Mouse (Mus musculus): ENCODE measurements around the gene Slc6a16. TPM values are rescaled to one million over a fixed set of nuclear protein-coding genes. Genes with fewer than 3 reads are reported as not detected.

The Slc6a16 gene
- total RNA-seq, 2 experiments from 2014 or later: not detected

DNA sequence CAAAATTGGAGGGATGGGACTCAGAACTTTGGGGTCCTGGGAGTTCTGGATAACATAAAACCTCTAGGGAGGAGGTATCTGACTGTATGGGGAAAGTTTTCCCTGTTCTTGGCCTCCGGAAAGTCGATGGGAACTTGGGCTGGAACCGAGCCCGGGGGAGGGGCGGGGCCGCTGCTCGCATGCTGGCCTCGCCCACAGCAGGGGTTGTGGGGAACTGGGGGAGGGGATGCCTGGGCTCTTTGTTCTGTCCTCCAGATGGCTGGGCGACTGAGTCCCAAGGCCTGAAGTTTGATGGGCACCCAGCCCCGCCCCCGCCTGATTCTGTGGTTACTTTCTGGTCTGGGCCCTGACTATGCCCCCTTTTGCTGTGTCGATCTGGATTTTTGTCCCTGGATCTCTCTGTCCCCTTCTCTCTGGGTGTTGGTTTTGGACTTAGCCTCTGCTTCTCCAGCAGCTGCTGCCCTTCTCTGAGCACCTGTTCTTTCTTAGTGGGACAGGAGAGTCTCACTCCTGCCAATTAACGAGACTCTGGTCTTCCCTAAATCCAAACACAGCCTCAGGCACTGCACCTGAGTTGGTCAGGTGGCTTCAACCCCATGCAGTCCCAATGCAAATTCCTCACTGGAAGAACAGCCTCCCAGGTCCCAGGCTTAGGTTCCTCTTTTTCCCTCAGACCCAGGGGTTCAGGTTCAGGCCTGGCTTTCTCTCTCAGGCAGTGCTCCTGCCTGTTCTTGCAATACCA, 24.3 kb upstream of the Slc6a16 start:
- DNase-seq (ENCODE audit: low spot score in 2 of 2): peak; percentile 28 to 49

DNA sequence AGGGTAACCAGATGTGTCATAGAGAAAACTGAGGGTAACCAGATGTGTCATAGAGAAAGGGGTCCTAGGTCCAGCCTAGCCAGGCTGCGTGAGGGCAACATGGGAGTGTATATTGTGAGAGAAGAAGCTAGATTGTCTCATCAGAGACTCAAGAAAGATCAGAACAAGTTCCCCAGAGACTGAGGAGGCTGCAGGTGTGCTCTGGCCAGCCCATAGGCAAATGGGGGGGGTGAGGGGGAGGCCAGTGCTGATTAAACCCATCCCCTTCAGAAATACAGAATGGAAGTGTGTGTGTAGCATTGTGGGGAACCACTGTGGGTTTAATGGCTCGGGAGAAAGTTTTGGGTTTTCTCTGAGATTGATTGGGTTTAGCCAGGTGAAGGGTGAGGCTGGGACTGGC, 19.2 kb upstream of the Slc6a16 start:
- no peak for DNase-seq (ENCODE audit: low spot score in 2 of 2)

DNA sequence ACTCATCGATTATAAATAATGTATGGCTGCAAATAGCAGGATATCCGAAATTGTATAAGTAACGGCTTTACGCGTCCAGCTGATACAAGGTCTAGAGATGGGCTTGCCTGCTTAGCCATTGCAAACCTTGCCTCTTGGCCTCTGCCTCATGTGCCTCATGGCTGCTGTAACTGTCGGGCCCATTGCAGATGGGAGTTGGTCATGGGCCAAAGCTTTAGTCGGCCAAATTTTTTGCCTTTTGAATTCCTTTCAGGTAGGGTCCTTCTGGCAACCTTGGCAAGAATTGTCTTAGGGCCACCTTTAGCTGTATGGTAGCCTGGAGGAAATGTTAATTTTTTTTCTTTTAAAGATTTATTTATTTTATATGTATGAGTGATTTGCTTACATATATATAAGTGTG, 16.1 kb upstream of the Slc6a16 start:
- no peak for DNase-seq (ENCODE audit: low spot score in 2 of 2)

DNA sequence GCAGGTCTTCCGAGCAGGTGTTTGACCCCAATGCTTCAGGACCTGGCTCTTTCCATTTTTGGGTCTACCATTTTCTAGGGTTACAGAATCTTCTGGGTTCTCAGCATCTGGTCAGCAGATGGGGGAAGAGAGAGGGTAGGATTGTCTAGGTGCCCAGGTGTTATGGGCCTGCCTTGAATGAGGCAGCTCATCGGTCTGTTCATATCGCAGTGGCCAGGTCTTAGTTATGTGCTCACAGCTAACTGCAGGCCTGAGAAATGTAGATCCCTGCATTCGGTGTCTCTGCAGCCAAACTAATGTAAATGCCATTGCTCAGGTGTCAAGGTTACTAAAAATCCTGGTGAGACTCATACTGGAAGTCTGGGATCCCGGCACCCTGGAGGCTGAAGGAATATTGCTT, 14.5 kb upstream of the Slc6a16 start:
- DNase-seq (ENCODE audit: low spot score in 2 of 2): no peak

DNA sequence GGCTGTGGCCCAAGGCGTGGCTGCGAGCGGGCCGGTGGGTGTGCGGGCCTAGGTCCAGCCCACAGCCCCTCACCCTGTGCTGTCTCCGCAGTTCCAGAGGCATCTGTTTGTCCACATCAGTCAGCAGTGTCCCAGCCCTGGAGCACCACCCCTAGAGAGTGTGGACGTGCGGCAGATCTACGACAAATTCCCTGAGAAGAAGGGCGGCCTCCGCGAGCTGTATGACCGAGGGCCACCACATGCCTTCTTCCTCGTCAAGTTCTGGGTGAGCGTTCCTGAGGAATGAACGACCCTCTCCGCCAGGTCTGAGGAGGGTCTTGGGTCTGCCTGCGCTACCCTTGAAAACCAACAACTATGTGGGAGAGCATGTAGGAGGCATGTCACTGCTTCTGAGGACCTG, 12.3 kb upstream of the Slc6a16 start:
- DNase-seq (ENCODE audit: low spot score in 2 of 2): no peak

DNA sequence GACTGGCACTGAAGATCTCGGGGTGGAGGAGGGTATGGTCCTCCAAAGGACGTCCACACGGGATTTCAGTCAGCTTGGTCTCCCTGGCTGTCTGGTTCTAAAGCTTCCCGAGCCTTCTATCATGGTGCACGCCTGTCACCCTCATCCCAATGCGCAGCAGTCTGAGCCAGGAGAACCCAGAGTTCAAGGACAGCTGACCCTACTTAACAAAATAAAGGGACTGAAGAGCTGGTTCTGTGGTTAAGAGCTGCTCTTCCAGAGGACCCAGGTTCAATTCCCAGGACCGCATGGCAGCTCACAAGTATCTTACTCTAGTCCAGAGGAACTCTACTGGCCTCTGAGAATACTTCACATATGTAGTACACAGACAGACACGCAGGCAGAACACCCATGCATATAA, 11.8 kb upstream of the Slc6a16 start:
- DNase-seq (ENCODE audit: low spot score in 2 of 2): no peak

DNA sequence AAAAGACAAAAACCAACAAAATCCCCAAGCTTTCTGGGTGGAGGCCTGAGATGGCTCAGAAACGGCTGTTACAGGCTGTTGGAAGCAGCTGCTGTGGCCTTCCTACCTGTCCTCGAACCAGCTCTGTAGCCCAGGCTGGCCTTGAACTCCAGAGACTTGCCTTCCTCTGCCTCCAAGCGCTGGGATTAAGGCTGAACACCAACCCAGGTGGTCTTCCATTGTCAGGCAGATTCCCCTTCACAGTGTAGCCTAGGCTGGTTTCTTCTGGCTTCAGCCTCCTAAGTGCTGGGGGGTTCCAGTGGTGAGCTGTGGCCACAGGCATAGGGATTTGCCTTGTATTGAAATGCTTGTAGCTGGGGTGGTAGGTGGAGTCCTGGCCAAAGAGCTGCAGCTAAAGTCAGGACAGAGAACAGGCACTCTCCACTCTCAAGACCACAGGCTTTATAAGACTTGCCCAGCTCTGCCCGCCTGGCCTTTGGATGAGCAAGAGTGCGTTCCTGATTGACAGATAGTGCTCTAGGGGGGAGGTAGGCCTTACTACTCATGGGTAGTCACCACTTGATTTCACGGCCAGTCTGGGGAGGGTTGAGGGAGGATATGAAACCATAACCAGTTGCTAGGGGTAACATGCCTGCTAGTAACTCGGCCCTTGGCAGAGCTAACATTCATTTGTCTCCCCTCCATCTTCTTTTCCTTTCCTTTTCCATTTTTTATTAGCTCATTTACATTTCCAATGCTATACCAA, 11.3 kb upstream of the Slc6a16 start:
- no peak for DNase-seq (ENCODE audit: low spot score in 2 of 2)

DNA sequence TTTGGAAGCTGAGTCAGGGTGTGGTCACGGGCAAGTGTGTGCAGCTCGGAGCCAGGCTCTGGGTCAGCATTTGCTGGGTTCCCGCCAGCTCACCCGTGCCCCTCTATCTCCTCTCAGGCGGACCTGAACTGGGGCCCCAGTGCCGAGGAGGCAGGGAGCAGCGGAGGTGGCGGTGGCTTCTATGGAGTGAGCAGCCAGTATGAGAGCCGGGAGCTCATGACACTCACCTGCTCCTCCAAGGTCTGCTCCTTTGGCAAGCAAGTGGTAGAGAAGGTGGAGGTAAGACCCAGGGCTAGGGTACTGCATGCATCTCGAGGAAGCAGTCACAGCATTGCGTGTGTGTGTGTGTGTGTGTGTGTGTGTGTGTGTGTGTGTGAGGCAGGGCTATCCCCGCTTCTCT, 9.7 kb upstream of the Slc6a16 start:
- no peak for DNase-seq (ENCODE audit: low spot score in 2 of 2)

DNA sequence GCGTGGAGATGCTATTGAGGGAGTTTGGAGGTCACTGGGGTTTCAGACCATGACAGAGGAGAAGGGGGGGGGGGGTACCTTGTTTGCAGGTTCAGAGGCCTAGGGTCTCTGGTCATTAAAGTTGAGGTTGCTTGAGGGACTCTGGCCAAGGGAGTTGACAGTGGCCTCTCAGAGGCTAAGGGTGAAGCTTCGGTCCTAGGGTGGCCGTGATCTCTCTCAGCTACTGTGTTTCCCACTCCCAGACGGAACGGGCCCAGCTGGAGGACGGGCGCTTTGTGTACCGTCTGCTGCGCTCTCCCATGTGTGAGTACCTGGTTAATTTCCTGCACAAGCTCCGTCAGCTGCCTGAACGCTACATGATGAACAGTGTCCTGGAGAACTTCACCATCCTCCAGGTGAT, 8.9 kb upstream of the Slc6a16 start:
- no peak for DNase-seq (ENCODE audit: low spot score in 2 of 2)

DNA sequence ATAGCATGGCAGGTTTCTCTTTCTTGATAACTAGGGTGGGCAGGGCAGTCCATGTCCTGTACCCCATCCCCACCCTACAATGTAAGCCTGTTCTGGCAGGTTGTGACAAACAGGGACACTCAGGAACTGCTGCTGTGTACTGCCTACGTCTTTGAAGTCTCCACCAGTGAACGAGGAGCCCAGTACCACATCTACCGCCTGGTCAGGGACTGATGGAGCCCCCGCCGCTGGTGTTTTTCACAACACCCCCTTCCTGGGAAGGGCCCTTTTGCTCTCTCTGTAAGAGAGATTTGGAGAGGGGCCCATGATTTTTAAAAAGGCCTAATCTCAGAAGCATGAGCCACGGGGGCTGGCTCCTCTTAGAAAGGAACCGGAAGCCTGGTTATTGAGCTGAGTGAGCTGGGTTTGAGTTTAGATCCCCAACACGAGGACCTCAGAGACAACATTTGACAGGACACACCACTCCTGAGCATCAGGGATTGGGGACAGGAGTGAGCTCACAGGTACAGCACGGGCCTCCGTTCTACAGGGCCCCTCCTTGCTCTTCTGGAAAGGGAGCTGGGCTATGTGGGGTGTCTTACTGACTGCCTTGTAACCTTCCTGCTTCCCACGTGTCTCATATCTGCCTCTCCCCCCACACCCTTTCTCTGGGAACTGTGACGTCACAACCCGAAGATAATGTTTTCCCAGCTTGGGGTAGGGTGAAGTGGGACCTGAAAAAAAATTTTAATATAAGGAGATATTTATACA, 8.0 kb upstream of the Slc6a16 start:
- DNase-seq (ENCODE audit: low spot score in 2 of 2): no peak

DNA sequence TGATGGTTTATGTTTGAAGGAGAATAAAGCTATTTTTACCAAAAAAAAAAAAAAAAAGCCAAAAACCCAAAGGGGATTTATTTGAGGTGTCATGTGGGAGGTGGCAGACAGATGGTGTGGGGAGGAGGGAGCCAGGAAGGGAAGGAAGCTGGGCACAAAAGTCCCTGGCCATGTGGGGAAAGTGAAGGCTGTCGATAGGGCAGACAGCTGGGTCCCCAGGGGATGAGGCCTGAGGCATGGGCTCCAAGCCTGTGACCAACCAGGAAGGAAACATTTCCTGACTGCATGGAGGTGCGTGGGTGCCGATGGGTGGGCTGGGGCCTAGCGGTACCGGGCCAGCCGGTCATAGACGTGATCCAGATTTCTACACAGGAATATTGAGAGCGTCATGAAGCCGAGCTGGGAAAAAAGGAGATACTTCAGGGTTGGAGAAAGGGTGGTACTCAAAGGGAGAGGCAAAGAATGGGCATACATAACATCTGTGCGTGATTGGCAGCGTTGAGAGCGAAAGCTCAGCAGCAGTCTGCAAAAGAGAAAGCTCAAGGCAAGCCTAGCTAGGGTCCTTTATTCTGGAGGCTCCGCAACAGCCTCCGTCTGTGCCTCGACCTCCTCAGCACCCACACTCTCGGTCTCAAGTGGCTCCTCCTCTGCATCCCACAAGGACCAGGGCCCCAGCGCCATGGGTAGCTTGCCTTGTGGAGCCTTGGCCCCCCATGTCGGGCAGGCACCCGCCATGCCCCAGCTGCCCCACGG, 7.1 kb upstream of the Slc6a16 start:
- DNase-seq (ENCODE audit: low spot score in 2 of 2): no peak

DNA sequence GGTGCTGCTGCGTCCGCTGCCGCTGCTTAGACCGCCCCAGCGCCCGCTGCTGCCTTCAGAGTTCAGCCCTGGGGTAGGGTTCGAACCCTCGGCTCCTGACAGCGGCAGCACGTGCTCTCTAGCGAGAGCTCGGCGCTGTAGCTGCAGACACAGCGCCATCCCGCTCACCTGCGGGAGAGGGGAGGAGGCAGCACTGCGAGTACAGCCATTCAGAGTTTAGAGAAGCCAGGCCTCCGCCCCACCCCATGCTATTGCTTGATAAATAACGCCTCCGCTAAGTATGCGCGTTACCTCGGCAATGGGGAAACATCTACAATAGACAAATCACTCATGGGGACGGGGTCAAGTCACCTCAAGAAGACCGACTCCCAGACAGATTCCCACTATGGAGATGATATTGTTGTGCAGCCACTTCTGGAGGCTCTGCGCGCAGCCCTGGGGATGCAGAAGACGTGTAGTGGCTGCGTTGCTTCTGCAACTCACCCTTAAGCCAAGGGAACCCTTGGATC, 6.5 kb upstream of the Slc6a16 start:
- no peak for DNase-seq (ENCODE audit: low spot score in 2 of 2)

DNA sequence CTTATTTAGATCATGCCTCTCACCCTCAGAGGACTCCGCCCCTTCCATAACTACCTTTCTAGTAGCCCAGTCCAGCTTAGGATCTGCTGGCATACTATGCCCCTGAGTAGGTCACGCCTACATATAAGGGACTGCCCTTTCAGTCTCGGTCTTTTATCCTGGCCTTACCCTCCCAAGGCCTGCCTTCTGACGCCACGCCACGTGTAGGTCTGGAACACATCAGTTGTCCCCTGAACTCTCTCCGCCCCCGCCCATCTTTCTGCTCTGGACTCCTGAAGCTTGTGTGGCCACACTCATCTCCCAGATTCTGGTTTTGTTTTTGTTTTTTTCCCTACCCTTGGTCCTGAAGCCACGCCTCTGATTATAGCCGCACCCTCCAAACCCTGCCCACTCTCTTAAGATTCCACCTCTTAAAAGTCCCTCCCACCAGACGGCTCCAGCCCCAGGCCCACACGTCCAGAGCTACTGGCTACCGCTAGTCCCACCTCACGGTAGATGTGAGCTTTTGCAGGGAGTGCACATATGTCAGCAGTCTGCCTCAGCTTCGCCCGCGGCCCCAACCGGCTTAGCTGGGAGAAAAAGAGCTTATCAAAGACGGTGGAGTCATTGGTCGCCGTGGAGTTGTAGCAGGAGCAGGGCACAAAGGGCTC, 5.8 kb upstream of the Slc6a16 start:
- peak in 1 of 2 experiments; percentile 25 for DNase-seq (ENCODE audit: low spot score in 2 of 2)

DNA sequence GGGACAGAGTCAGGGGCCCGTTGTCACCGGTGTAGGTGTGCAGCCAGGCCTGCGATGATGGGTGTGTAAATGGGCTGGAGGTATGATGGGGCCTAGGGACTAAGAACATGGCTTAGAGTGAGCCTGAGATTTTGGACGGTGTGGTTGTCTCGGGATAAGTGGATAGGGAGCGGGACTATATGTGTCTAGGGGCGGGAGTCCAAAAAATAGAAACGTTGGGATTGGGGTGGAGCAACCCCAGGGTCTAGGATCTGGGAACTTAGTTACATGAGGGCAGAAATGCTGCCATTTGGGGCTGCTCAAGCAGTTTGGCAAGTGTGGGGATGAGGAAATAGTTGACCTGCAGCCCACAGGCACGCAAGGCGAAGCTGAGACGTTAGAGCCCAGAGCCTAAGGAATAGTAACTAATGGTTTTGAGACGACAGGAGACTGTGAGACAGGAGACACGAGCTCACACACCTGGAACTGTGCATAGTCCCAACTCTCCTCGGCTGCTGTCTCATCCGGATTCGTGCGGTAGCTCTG, 5.2 kb upstream of the Slc6a16 start:
- DNase-seq (ENCODE audit: low spot score in 2 of 2): peak in 1 of 2 experiments; percentile 15

DNA sequence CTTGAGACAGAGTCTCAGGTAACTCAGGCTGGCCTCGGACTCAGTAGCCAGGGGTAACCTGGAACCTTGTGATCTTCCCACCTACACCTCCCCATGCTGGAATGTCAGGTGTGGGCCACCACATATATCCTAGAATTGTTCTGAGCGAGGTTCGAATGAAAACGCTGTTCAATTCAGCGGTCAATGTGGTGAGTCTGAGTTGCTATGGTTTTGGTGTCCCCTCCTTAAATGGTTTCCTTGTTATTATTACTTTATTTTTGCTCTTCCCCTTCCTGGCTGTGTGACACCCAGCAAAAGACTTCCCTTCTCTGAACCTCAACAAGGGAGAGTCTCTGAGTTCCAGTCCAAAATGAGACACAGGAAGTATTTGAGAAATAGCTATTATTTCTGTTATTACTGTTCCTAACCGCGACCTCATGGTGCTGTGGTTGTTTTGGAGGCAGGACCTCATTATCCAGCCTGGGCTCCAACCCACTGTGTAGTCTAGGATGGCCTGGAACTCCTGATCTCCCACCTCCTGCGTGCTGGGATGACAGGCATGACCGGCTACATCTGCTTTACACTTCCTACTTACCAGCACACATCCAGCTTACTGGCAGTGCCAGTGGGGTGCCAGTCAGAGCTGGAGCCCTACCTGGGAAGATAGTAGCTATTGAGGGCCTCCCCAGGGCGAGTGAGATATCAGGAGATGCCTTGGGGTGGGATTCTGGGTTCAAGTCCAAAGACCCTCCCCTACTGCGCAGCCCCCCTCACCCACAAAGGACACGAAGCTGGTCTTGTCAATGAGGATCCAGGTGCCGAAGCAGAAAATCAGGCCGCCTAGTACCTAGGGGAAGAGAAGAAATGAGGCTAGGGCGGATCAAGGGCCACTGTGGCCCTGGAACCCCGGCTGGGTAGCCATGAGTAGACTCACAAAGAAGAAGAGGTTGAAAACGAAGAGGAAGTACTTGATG, 2.9 kb upstream of the Slc6a16 start:
- peak in 1 of 2 experiments; percentile 11 for DNase-seq (ENCODE audit: low spot score in 2 of 2)

DNA sequence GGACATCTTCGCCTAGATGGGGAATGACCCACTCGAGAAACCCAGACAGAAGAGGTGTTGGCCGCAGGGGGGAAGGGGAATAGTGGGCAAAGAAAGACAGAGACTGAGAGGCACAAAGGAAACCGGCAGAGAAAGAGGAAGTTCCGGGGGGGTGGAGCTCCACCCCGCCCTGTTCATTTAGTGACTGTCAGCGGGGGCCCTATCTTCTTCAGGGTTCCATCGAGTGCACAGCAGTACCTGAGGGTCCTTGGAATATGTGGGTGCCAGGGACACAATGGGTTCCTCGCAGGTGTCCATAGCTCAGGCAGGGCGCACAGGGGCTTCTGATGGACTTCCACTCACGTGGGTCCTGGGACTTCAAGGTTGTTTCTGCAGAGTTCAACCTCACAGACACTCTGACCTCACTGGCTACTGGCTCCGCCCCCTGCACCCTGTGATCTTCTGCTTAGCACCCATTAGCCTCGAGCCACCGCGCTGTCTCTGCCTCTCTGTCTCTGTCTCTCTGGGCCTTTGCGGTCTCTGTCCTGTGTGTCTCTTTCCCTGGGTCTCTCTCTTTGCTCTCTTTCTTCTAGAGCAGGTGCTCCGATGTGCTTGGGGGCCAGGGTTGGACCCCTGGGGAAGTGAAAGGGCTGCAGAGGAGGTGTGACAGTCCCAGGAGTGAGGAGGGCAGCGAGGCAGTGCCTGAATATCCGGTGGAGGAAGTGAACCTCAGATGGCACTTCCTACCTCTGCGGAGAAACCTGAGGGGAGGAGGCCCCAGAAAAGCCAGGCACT, 2.0 kb upstream of the Slc6a16 start, which contains the start of gene Cd37:
Gene Cd37 (minus strand): TSS at position 393 of the 774 bp plus-strand sequence.
- DNase-seq (ENCODE audit: low spot score in 2 of 2): no peak

DNA sequence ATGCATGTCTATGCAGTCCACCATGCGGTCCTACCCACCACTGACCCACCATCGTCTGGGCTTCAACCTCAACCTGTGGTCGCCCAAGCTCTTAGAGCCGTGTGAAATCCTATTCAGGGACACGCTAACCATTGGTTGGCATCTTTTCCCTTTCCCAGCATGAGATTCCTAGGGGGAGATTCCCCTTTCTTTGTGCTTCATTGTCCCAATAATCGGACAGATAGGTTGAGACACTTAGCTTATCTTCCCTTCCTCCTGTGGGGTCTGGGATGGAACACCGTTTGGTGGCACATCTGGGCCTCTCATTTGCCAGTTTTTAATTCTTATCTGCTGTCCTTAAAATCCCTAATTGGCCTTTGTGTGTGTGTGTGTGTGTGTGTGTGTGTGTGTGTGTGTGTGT, 776 bp upstream of the Slc6a16 start:
- DNase-seq (ENCODE audit: low spot score in 2 of 2): no peak

DNA sequence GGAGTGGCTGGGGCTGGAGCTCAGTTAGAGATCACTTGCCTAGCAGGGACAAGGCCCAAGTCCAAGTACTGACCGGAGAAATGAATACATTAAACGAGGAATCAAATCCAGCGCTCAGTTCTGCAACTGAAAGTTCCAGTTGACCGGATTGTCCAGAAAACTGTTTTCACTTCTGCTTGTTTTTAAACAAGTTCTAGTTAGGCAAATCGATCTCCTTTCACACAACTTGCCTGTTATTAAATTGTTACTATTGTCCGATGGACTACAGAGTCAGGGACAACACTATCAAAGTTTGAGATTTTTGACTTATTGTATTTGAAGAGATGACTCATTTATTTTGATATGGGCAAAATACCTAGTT, 484 bp downstream of the Slc6a16 start:
- DNase-seq (ENCODE audit: low spot score in 2 of 2): no peak

Data from adrenal gland, adult 18-20 months (tissue).